Mouse (Mus musculus): ENCODE measurements around the gene Egf.

GRCm38 (mm10) chr3:129714542-129715145, 40.5 kb downstream of the Egf start:
- TF ChIP-seq CTCF (IDR thresholded peaks at IDR 0.05) (no peak), EP300 (IDR thresholded peaks at IDR 0.05) (no peak)
